Mouse (Mus musculus) cerebellum, postnatal 36 days (tissue): Measurements from ENCODE around the gene Bloc1s3.
A peak's percentile ranks its signal among the peaks of the same experiment; 100 is the strongest.

Source experiments
- DNase-seq, 2 experiments: peaks; one replicate each; pipeline ENCODE4 v3.0.0; 2021 to 2022; ENCODE audit warnings: mixed read lengths in 2 of 2

The Bloc1s3 gene

DNA sequence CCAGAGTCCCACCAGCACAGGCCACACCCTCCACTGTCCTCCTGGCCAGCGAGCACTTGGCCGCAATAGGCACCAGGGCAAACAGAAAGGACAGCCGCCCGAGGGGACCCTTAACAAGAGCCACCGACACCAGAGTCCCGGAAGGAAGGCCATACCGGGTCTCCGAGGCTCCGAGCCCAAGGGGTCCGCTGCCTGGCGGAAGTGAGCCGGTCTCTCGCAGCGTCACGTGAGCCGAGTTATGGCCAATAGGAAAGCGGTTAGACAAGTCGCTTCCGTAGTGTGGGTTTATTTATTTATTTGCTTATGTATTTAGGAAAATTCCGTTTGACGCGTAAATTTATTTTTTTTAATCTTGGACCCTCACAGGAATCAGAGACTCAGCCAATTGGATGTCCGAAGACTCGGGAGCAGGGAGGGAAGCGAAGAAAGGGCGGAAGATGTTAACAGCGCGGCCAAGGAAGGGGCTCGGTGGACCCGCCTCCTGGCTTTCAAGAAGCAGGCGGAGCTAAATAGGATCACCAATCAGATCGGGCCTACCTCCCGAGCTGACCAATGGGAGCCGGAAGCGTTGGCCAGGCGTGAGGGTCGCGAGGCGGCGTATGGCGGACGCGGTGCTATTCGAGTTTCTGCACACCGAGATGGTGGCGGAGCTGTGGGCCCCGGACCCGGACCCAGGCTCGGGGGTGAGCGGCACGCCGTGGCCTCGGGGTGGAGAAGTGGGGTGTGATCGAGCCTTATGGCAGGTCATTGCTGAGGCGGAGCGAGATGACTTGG, at the start of gene Bloc1s3, which contains the start of gene Trappc6a:
Gene Bloc1s3 (minus strand): TSS at position 218 of the 774 bp plus-strand sequence.
Gene Trappc6a (plus strand): TSS at position 246 of the 774 bp plus-strand sequence.
- DNase-seq: peak; percentile 91 to 95

DNA sequence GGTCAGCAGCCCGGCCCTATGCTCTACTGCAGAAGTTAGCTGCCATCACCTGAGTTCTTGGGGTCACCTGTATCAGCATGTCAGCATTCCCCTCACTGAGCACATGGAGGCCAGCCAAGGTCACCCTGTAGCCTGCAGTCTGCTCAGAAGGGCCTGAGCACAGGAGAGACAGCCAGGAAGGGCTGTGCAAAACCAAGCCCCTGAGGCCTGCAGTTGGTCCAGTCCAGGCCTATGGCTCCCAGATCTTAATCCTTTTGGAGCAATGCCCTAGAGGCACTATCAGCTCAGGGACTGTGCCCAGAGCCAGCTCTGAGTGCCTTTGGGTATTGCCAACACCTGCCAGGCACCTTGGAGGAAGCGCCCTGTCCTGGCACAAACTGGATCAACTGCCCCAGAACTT, 48.9 kb upstream of the Bloc1s3 start:
- peak in 1 of 2 experiments; percentile 31 for DNase-seq

DNA sequence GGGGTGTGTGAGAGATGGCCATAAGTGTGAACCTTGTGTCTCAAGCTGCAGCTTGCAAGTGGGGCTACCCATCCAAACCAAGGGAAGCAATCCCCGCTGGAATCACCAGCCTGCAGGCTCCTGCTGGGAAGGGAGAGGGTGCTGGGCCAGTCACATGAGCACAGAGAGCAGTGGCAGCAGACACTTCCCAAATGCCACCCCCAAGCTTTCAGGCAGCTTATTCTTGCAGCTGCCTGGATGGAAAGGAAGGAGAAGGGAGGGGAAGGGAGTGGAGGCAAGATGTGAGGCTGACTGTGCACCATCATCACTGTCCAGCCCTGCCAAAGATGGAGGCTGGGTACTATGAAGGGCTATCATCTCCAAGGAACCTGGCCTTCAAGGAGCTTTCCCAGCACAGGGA, 46.0 kb upstream of the Bloc1s3 start:
- no peak for DNase-seq

DNA sequence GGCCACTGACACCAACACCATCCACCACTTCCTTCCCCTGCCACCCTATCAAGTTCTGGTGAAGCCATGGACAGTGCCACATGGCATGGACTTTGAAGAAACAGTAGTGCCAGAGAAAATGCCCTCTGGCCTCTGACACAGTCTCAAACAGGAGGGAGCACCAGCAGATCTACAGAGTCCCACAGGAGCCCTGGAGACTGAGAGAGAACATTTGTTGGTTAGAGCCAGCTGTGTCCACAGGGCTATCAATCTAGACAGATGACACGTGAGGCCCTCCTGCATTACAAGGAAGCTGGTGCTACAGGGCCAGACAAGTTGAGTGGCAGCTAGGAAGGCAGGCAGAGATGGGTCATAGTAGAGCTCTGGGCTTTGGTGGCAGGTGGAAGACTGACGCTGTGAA, 44.3 kb upstream of the Bloc1s3 start:
- DNase-seq: no peak

DNA sequence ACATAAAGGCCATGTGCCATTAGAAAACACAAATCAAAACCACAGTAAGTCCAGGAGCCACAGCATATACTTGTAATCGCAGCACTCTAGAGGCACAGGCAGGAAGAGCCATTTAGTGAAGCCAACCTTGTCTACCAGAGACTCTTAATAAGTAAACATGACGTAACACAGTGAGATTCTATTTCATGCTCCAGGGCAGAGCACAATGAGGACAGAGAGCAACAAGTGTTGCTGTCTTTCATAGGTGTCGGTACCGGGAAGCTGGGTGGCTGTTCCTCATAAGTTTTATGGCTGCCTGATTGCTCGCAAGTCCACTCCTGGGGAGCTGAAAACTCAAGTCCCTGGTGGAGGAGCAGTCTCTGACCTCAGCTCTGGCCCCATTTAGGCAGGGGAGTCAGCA, 43.5 kb upstream of the Bloc1s3 start:
- no peak for DNase-seq

DNA sequence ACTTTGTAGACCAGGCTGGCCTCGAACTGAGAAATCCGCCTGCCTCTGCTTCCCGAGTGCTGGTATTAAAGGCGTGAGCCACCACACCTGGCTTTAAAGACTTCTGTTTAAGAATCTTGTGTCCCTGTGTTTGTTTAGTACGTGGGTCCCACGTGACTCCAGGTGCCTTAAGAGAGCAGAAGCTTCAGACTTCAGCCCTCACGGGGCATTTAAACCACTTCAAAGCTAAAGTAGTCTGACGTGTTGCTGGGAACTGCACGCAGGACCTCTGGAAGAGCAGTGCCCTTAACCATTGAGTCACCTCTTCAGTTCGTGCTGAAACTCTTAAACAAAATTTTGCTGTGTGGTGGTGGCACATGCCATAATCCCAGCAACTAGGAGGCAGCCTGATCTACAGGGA, 41.2 kb upstream of the Bloc1s3 start:
- DNase-seq: no peak

DNA sequence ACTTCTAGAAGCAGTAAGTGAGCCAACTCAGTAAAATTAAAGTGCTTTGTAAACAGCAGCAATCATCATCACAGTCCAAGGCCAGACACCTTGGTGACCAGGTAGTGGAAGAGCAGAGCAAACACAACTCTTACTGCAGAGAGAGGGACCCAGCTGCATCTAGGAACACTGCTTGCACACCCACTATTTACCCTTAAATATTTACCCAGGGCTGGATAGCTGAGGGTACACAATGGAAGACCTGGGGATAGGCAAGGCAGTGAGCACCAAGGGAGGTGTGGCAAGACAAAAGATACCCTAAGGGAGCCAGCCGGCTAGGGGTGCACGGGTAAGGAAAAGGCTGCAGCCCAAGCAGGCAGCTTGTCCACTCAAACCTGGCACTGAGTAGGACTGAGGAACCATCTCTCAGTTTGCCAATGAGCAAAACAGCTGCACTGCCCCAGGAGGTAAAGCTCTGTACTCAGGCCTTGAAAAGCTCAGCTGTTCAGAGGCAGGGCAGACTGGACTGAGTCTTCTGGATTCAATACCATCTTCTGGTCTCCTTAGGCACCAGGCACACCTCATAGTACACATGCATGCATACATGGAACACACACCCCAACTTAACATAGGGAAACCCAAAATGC, 39.3 kb upstream of the Bloc1s3 start:
- DNase-seq: no peak

DNA sequence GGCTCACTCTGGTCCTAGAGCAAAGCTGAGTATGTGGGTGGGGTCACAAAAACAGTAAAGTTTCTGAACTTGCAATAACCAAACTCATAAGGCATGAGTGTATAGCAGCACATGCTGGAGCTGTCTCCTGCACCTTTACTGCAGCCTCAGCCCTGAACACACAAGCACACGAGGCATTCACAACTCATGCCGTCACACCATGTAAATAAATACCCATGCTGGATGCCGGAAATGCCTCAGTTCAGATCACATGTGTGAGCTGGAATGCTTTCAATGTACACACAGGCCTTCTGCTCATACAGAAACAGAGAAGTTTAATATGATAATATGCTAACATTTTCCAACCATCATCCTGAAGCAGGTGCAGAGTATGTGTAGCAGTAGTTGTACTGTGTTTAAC, 37.8 kb upstream of the Bloc1s3 start:
- no peak for DNase-seq

DNA sequence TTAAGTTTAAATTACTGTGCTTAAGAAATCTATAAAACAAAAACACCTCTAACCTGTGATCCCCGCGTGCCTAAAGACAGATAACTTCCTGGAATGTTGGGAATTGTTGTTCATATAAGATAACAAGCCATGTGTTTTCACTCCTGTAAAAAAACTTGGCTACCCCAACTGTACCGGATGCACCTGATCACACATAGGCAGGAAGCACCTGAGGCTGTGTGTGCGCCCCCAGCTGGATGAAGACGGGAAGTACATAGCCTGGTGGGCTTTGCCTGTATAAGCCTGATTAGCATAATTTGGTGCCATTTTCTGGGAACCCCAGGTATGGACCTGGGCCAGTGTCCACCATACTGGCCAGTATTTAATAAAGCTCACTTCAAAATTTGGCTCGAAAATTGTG, 35.4 kb upstream of the Bloc1s3 start:
- DNase-seq: no peak

DNA sequence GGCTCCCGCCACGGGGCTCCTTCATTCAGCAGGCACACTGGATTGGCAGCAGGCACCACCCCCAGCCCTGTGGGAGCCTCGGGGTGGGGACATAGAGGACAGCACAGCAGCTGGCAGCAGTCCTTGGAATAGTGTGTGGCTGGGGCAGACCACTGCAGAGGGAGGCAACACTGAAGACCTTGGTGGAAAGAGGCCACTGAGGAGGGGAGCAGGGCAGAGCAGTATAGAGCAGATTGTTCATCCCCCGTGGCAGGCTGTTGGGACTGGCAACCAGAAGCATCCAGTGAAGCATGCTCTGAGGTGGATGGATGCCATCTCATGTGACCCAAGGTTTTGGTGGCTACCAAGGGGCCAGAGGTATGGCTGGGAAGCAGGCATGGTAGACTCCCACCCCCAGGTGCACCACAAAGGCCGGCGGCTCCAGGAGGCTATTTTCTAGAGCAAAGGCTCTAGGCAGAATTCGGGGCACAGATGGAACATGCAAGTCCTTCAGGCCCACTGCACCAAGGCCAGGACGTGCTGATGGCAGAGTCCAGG, 34.1 kb upstream of the Bloc1s3 start:
- DNase-seq: peak; percentile 62 to 66

DNA sequence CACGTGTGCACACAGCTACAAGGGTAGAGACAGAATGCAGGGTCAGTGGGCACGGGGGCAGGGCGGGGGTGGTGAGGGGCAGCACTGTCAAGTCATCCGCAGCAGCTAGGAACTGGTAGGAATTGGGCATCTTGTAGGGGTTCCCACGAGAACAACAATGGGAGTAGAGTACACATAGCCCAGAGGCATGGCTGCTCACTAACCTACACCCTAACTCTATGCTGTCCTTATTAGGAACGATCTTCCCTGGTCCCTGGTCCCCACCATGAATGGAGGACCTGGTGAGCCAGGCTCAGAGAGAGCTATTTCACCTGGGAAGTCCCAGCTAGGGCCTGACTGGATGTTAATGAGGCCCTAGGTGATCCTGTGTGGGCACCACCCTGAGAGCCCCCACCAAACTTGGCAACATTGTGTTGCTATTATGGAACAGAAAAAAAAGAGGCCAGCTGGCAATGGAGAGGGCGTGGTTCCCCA, 33.6 kb upstream of the Bloc1s3 start:
- no peak for DNase-seq

DNA sequence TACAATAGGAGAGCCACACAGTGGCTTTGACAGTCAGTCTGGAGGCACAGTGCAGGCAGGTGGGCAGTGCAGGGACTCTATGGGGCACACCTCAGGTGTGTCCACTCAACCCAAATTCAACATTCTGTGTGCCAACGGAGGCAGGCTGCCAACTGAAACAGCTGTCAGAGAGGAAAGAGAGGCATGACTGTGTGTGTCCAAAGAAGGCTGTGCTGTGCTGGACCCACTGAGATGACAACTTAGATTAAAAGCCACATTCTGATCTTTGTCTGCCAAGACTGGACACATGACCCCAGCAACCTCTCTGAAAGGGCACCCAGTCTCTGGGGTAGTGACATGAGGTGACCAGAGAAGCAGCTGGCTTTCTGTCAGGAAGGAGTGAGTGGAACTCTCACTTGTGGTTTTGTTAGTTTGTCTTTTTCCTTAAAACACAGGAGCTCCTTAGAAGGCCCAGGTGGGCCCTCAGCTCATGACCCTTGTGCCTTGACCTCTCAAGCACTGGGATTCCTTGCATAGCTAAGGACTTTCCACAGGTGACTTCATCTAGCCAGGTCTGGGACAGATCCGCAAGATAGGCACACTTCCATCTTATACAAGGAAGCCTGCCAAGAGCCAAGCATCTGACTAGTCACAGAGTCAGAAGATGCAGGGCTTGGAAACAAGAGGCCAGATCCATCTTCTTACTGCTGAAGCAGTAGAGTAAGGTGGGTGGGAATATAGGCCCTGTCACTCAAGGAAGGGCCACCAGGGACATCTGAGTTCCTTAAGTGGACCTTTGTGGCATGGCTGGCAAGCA, 32.8 kb upstream of the Bloc1s3 start:
- peak; percentile 38 to 39 for DNase-seq

DNA sequence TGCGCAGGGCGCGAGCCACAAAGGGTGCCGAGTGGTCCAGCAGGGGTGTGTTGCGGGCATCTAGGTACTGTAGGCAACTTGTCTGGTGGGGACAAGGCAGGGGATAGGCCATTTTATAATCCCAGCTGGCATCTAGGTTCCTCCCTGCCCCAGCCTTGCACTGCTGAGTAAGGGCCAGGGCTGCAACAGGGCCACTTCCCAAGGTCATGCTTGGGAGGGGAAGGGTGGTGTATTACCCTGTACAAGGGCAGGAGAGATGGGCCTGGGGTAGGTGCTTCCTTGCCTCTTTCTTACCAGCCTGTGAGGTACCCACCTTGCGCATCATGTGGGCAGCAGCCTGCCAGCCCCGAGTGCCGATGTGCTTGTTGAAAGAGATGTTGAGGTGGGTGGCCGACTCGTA, 26.5 kb upstream of the Bloc1s3 start:
- no peak for DNase-seq

DNA sequence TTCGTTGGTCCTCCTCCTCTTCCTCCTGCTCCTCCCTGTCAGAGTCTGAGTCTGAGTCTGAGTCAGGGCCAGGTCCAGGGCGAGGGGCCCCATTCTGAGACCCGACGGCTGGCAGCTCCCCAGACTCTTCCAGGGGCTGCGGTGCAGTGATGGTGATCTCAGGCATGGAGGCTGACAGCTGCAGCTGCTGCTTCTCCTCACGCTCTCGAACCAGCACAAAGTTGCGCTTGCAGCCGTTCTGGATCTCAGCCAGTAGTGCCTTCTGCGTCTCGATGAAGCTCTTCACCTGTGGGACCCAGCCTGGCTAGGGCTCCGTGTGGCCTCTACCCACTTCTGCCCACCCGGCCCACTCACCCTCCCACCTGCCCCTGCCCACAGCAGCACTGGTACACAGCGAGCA, 24.1 kb upstream of the Bloc1s3 start:
- DNase-seq: no peak

DNA sequence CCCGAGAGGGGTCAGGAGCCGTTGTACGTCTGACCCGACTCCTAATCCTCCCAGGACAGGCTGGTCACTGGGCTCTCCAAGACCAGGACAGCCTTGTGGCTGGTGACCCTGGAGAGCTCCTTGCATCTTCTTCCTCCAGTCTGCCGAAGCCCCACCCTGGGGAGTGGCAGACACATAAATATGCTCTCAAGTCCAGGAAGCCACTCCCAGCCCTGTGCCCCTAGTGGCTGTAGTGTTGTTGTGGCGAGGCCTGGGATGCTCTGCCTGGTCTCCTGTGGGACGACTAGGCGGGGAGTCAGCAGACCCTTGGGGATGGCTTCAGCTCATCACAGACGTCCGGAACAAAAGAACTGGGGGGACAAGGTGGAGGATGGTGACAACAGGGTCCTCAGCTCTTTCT, 22.9 kb upstream of the Bloc1s3 start:
- no peak for DNase-seq

DNA sequence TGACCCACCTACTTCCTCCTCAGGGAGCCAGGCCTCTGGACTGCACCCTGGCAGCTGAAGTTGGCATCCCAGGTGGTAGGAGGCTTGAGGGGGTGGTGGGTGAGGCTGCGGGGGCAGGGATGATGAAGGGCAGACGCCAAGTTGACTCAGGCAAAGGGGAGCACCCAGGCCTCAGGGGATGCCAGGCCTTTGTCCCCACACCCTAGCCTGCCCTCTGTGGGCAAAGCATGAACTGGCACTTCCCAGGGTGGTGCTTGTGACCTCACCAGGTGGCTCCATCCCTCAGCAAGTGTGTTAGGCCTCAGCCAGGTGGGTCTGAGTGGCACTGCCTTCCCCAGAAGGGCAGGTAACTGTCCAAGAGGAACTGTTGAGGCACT, 16.9 kb upstream of the Bloc1s3 start:
- DNase-seq: no peak

DNA sequence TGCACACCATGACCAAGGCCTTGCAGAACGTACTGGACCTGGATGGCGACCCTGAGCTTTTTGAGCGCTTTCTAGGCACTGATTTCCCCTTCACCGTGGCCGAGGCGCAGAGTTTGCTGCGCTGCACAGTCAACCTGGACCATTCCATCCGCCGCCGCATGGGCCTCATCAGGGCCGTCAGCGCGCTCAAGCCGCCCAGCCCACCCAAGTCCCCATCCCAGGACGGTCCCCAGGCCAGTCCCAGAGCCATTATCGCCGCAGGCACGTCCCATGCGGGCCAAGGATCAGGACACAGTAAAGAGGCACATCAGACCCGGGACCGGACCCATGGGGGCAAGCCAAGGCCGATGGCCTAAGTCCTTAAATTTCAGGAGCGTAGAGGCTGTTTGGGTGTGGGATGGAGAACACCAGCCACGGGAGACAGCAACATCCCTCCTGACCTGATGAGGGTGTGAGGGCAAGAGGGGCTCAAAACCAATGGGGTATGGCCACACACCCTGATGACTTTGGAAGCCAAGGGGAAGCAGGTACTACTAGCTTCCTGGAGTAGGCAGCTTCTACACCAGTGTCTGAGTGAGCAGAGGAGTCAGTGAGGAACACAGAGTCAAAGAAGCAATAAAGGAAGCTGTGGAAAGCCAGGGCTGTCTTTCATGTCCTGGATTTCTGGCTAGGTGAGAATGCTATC, 16.4 kb upstream of the Bloc1s3 start:
- DNase-seq: no peak

DNA sequence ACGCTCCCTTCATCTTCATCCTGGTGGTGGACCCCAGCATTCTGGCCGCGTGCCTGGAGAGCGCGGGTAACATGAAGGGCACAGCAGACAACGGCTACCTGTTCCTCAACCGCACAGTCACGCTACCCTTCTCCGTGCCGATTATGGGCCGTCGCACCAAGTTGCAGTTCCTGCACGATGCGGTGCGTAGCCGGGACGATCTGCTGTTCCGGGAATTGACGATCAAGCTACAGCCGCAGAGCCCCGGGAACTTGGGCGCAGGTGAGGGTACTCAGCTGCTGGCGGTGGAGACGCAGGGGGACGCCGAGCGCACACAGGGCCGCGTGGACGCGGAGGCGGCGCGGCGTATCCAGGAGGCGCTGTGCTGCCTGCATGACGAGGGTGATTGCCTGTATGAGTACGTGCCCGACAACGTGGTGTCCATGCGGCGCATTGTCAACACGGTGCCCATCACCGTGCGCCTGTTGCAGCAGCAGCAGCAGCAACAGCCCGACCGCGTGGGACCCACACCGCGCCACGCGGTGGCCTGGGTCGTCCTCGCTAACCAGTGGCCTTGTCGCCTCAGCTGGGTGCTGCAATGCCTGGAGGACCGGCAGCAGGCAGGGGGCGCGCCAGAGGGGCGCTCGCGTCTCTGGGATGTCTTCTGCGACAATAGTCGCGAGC, 15.7 kb upstream of the Bloc1s3 start:
- DNase-seq: peak in 1 of 2 experiments; percentile 37

DNA sequence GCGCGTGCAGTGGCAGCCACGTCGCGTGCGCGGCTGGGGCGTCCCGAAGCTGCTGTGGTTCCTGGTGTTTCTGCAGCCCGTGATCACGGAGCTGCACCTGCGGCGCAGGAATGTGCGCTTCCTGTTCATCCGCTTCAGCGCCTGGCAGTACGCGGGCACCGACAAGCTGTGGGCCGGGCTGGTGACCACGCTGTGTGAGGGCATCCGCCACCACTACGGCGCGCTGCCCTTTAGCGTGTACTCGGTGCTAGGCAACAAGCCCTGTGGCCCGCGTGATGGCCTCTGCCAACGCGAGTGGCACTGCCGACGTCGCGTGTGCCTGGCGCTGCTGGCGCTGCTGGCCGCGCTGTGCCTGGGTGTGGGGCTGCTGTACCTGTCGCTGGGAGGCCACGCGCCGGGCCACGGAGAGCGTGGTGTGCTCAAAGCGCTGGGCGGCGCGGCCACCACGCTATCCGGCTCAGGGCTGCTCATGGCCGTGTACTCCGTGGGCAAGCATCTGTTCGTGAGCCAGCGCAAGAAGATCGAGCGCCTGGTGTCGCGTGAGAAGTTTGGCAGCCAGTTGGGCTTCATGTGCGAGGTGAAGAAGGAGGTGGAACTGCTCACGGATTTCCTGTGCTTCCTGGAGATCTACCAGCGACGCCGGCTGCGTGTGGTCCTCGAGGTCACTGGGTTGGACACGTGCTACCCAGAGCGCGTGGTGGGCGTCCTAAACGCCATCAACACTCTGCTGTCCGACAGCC, 15.0 kb upstream of the Bloc1s3 start:
- no peak for DNase-seq

DNA sequence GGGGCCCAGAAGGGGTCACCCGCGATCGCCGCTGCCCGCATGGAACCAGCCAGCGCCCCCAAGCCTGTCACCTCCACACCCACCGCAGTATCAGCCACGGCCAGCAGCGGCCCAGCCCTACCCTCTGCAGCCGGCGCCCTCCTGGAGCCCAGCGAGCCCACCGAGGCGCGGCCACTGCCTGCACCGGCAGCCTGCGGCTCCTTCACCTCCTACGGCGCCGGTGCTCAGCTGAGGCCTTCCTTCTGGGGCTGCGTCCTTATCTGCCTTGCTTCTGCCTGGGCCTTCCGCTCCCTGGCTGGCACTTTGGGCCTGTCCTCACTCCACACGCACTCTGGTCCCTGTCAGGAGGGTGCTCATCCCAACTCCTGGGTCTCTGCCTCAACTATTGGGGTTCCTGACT, 11.9 kb upstream of the Bloc1s3 start:
- no peak for DNase-seq

DNA sequence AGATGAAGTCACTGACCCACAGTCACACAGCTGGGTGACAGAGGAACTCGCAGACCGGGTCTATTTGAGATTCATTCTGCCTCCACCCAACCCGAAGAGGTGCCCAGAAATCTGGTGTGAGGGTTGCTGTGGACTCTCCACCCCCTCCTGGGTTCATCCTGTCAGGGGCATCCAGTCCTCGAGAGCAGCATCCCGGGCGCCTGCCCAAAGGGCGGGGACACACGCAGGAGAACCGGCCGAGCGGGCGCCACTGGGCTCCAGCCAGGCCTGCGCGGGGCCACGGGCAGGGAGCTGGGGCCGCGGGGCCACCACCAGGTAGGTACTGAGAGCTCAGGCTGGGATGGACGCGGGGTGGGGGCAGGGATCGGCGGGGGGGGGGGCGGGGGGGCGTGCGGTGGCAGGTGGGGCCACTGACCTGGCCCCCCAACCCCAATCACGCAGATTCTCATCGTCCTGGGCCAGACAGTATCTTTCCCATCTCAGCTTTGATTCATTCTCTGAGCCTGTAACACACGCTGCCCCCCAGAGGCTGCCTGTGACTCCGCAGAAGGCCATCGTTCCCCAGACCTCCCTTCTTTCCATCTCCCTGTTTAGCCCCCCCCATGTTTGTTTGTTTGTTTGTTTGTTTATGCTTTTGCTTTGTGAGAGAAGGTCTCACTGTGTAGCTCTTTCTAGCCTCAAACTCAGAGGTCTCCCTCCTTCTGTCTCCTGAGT, 9.6 kb upstream of the Bloc1s3 start, which contains the start of gene Nkpd1:
Gene Nkpd1 (plus strand): TSS at position 187 of the 714 bp plus-strand sequence.
- peak; percentile 49 to 64 for DNase-seq
